Mouse (Mus musculus): ENCODE measurements around the gene Ano6.

GRCm38 (mm10) chr15:95887365-95887764 lies 96.7 kb downstream of the Ano6 start:
- TF ChIP-seq CTCF (IDR thresholded peaks at IDR 0.05; ENCODE audit: low read depth) (no peak), EP300 (optimal IDR thresholded peaks at IDR 0.05) (no peak)

All from stomach, postnatal 0 days (tissue).